Mouse (Mus musculus): Measurements from ENCODE around the gene Gstp1.
A peak's percentile ranks its signal among the peaks of the same experiment; 100 is the strongest.

Gstp1 gene

DNA sequence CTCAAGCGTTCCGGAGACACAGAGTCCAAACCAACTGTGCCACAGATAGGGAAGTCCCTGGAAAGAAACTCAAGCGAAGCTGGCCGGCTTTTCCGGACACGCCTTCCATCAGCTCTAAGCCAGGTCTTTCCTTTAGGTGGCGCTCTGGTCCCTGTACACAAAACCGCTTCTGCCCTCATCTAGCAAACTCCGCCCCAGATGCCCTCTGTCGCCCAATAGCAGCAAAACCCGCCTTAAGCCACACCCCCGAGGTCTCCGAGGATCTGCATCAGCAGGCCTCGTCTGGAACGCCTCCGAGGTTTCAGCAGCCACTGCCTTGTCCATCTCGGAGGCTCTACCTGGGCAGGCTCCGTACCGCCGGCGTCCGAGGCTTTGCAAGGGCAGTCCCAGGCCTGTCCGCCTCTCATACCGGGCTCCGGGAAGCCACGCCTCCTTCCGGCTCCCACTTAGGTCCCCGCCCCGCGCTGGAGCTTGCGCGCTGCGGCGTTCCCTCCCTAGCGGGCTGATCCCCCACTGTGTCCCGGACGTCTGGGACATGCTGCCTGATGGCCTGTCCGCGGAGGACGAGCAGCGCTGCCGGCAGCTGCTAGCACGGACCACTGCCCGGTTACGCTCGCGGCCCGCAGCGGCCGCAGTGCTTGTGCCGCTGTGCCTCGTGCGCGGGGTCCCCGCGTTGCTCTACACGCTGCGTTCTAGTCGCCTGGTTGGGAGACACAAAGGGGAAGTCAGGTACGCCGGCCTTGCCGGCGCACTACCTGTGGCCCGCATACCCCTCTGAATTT is 37.5 kb downstream of the Gstp1 start, which contains the start of the genes Nudt8 and Gm49405:
TSS of gene Nudt8 (plus strand) at position 462 of the 782 bp plus-strand sequence.
TSS of gene Gm49405 (plus strand) at position 508 of the 782 bp plus-strand sequence.
- DNase-seq, result peak; percentile 99

DNA sequence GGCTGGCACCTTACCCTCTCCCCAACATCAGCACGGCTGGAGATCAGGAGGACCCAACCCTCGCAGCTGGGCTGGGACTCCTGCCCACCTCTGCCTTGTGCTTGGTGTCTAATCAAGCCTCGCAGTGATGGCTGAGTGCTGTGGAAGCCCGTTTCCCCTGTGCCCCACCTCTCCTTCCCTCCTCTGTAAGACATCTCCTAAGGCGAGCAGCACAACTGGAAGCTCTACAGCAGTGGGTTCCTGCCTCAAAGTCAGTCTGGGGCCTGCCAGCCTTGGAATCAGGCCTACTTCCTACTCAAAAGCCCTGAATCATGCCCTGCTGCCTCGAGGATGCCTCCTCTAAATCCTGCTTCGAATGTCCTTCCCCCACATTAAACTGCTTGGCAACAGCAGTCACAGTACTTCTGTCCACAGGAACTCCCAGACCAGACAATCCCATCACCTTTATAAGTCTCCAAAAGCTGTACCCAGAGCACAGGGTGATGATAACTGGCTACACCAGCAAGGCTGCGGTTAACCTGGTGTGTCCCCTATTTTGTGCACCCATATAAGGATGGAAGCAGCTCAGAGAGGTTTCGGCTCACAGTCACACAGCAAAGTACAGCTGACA is 38.6 kb downstream of the Gstp1 start:
- no peak for DNase-seq

DNA sequence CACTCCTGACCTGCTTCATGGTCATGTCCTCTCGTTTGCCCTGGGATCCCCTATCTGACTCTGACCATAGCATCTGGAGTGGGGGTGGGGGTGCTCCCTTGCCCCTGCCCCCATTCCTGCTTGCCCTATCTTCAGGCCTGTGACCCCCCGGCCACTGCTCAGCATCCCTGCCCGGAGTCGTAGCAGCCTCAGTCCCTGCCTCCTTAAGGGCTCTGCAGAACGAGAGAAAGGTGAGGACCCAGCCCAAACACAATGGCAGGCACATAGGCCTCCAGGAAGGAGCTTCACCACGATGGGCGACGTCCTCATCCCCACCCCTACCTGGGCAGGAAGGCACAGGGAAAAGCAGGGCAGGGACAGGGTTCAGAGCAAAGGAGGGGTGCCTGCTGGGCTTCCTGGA is 39.5 kb downstream of the Gstp1 start:
- no peak for DNase-seq

DNA sequence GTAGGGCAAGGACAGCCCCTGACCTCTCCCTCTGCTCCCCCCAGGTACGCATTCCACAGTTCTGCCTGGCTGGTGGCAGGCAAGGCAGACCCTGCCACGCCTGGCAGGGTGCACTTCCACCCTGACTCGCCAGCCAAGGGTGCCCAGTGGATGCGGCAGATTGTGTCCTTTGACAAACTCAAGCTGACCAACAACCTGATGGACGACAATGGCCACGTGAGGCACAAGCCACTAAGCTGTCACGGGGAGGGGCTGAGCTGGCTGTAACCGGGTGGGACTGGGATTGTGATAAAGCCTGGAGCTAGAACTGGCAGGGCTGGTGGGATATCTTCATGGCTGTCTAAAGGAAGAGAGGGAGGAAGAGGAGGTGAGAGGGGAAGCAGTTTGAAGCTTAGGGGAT is 40.6 kb downstream of the Gstp1 start:
- DNase-seq, result no peak

DNA sequence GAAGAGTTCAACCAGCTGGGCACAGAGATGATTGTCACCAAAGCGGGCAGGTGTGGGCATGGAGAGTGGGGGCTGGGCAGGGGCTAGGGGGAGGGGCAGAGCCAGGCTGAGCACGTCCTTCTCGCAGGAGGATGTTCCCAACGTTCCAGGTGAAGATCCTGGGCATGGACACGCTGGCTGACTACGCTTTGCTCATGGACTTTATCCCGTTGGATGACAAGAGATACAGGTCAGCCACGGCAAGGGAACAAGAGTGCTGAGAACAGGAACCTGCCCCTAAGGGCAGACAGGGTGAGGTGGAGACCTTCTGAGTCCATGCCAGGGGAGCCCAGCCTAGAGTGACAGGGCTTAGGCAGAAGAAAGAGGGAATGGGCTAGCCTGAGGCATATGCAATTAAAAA is 41.0 kb downstream of the Gstp1 start:
- peak; percentile 60 for DNase-seq

DNA sequence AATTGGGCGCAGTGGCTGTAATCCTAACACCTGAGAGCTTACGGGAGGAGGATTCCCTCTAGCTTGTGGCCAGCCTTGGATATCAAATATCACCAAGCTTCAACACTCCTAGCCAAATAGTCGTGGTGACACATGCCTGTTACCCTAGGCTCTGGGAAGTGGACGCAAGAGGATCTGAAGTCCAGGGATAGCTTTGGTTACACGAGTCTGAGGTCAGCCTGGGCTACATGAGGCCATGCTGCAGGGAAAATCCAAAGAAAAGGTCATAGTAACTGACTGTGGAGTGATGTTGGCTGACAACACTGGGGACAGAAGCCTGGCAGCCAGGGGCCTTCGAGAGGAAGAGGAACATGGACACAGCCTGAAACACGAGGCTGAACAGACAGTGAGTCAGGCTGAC is 41.7 kb downstream of the Gstp1 start:
- no peak for DNase-seq

DNA sequence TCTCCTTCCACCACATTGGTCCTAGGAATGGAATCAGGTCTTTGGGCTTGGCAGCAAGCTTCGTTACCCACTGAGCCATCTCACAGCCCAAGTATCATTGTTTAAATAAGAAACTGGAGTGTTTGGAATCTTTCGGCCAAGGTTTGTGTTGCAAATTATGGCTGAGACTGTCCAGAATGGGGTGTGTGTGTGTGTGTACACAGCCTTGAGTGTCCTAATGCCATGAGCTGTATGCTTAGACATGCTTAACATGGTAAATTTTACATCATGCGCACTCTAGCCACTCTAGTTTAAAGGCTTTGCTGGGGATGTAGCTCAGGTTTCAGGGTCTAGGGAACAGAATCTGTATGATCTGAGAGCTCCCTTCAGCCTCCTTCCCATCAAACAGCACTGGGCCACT is 42.3 kb downstream of the Gstp1 start:
- DNase-seq, result no peak

DNA sequence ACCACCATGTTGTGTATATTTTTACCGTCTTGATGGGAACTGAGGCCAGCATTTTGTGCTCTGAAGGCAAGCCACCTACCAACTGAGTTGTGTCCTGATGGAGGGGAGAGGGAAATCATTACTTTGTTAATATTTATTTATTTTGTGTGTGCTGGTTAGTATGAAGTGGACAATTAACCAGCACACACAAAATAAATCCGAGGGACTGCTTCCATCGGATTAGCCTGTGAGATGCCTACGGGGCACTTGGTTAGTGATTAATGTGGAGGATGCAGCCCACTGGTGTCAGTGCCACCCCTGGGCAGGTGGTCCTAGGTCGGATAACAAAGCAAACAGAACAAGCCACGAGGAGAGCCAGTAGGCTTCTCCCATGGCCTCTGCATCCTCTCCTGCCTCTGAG is 42.9 kb downstream of the Gstp1 start:
- no peak for DNase-seq

DNA sequence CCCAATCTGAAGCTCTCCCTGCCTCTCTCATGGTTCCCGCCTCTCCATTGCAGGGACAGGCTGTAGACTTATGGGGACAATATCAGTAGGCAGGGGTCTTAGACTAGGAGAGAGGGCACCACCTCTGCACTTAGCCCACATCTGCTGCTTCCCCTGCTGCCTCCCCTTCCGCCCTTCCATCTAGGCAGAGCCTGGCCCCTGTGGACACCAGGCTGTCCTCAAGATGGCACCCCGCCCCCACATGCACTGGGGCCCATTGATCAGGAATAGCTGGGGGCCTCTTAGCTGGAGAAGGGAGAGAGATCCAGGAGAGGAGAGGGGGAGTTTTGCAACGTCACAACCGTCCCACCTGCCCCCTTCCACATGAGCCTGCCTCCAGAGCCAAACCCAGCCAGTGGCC is 45.4 kb downstream of the Gstp1 start, which contains the start of gene Tbx10:
TSS of gene Tbx10 (plus strand) at position 337 of the 400 bp plus-strand sequence.
- DNase-seq, result no peak

DNA sequence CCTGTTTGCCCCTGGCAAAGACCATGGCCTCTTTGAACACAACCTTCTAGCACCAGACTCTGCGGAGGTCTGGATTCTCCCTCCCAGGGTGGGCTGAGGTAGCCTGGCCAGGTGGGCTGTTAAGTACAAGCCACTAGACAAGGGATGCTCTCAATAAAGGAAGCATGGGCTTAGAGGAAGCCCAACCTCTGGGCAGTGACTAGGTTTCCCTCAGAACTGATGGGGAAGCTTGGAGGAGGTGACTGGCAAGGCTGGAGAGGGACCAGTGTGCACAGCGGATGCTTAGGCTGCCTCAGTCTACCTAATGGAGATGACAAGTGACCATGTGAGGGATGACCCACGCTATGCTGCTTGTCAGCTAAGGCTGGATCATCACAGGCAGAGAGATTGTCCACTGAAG is 45.8 kb downstream of the Gstp1 start:
- DNase-seq, result no peak

DNA sequence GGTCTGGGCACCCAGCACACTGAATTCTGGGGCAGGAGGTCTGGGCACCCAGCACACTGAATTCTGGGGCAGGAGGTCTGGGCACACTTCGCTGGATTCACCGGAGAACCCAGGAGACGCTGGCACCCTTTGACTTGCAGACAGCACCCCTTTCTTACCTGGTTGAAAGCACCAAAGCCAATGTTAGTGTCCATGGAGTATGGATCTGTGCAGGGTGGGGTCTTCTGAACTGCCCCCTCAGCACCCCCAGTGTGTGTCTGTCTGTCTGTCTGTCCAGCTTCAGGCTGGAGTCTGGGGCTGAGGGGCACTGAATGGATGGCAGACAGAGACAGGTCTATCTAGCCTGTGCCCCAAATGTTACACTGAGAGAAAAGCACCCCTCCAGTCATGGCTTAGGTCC is 46.2 kb downstream of the Gstp1 start:
- no peak for DNase-seq

DNA sequence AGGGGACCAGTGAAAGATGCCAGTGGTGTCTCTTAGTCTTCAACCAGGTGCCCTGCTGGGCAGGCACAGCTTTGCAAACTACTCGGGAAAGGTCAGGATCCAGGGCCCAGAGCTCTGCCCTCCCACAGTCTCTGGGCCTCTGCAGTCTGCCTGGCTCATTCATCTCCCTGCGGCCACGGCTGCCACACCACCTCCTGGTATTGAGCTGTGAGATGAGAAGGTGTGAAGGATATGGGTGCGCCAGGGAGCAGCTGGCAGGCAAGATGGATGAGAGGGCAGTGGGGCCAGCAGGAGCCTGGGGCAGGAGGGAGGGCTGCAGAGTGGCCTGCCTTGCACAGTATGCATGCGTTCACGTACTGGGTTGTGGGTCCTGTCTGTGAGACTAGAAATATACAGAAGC is 47.0 kb downstream of the Gstp1 start:
- DNase-seq, result no peak

DNA sequence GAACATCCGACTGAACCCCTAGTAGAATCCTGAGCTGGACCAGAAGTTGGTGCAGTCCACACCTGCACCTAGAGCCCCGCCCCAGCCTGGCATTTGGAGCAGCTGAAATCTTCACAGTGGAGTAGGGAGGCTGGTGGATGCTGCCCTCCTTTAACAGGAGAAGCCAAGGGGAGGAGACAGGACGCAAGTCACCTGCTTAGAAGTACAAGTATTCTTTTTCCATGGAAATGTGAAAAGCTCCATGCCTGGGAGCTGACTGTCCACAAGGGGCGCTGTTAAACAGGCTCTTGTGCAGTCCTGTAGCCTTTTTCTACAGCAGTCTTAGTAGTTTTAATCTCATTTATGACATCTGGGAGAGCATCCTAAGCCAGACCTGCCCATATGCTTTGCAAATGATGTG is 49.0 kb downstream of the Gstp1 start:
- no peak for DNase-seq

DNA sequence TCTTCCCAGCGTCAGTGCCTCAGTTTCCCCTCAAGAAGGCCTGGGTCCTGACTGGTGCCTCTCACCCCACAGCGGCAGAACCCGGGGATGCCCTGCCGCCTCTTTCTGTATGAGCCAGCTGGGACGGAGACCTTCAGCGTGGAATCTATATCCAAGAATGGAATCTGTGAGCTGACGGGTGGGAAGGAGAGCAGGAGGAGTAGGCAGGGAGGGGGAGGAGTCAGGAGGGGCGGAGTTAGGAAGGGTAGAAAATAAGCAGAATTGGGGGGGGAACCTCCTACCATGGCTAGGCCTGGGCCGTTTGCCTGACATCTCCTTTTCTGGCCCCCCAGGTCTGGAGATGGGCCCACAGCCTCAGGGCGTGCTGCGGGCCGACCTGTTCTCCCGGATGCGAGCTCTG is 49.7 kb downstream of the Gstp1 start:
- no peak for DNase-seq

DNA sequence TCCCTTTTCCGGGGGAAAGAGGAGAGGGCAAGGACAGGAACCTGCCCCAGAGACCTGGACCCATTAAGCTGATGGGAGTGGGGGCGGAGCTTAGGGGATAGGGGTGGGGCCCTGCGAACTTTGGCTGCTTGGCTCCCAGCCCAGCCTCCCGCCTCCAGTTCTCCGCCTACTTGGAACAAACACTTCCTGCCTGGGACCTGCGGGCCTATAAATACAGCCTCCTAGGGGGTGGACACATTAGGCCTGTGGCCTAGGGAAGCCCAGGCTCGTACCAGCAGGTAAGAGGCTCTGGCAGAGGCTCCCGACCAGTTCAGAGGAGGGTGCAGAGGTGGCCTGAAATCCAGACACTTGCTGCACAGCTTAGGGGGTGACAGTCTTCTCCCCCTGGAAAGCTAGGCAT is 51.5 kb downstream of the Gstp1 start, which contains the start of gene Acy3:
TSS of gene Acy3 (plus strand) at position 237 of the 400 bp plus-strand sequence.
- DNase-seq, result peak; percentile 97

Data from kidney, adult 11 months (tissue).